ENCODE assay signal across 24 mouse cellular contexts in genomic region chr2:124125504-124125903, GRCm38 (mm10). TPM values are rescaled to one million over a fixed set of nuclear protein-coding genes. Genes with fewer than 3 reads are reported as not detected.
DNase-seq lines count a peak whose midpoint lies in the region; ATAC-seq lines count a peak whose summit lies in the region.
"Had no signal": no experiment of that assay in that cellular context is flagged by ENCODE, and none has a peak within 500 bp of the region (broad histone marks: within the 10 kb centered on the region; RNA-seq: fewer than 3 reads in every experiment).

No protein-coding gene starts in this region.

- H3K4me1 ChIP-seq in heart, embryonic 11.5 days (ENCODE audit: control insufficient read depth, insufficient read depth, low read length): peaks cover 12% of the 10 kb centered on the region; the same call in 1 of the 2 replicates
- peaks cover 0 to 15% of the 10 kb centered on the region in 2 experiments; a peak in 2 of 4 replicates for H3K4me1 ChIP-seq in heart, embryonic 14.5 days (ENCODE audit: control insufficient read depth in 2 of 2, insufficient read depth in 2 of 2, low read length in 2 of 2)
- peaks cover 13% of the 10 kb centered on the region for H3K4me1 ChIP-seq in heart, embryonic 12.5 days (replicated peaks)
- peaks cover 9% of the 10 kb centered on the region for H3K4me1 ChIP-seq in heart, embryonic 16.5 days (ENCODE audit: control insufficient read depth, insufficient read depth, low read length)
- H3K4me1 ChIP-seq: embryonic facial prominence, embryonic 13.5 days; embryonic facial prominence, embryonic 15.5 days; forebrain, embryonic 10.5 days; forebrain, embryonic 12.5 days had no signal

- 0 out of 2 replicates have a peak overlapping the region, but pooled peaks have one; percentile 6 for H3K27ac ChIP-seq in heart, embryonic 11.5 days (ENCODE audit: low read depth, low read length)
- peak overlapping the region in 1 of 2 experiments; percentile 41; a peak in 2 of 4 replicates for H3K27ac ChIP-seq in heart, embryonic 14.5 days (replicated peaks in 1 of 2; ENCODE audit: control insufficient read depth in 1 of 2, insufficient read depth in 1 of 2, low read depth in 2 of 2, low read length in 2 of 2)
- no peak overlapping the region for H3K27ac ChIP-seq in heart, embryonic 12.5 days (ENCODE audit: poor library complexity, severe bottlenecking)
- no peak overlapping the region for H3K27ac ChIP-seq in heart, embryonic 16.5 days (ENCODE audit: low read length)
- H3K27ac ChIP-seq: embryonic facial prominence, embryonic 13.5 days; embryonic facial prominence, embryonic 15.5 days; forebrain, embryonic 10.5 days; forebrain, embryonic 12.5 days had no signal

- no peaks in the 10 kb centered on the region for H3K27me3 ChIP-seq in heart, embryonic 11.5 days (ENCODE audit: control insufficient read depth, insufficient read depth, low read length)
- H3K27me3 ChIP-seq in heart, embryonic 14.5 days (ENCODE audit: control insufficient read depth, insufficient read depth, low read length): no peaks in the 10 kb centered on the region
- H3K27me3 ChIP-seq in heart, embryonic 12.5 days (replicated peaks): no peaks in the 10 kb centered on the region
- no peaks in the 10 kb centered on the region for H3K27me3 ChIP-seq in heart, embryonic 16.5 days (ENCODE audit: control insufficient read depth, insufficient read depth, low read length)
- H3K27me3 ChIP-seq: embryonic facial prominence, embryonic 13.5 days; embryonic facial prominence, embryonic 15.5 days; forebrain, embryonic 12.5 days had no signal

- H3K4me2 ChIP-seq in heart, embryonic 11.5 days: no peak overlapping the region
- peak overlapping the region; percentile 32 for H3K4me2 ChIP-seq in heart, embryonic 14.5 days (ENCODE audit: low read length)
- H3K4me2 ChIP-seq in heart, embryonic 12.5 days: no peak overlapping the region
- H3K4me2 ChIP-seq in heart, embryonic 16.5 days (ENCODE audit: low read depth, low read length): peak overlapping the region; percentile 41; the same call in 1 of the 2 replicates
- H3K4me2 ChIP-seq: embryonic facial prominence, embryonic 13.5 days; embryonic facial prominence, embryonic 15.5 days; forebrain, embryonic 12.5 days had no signal

- no peaks in the 10 kb centered on the region for H3K9me3 ChIP-seq in heart, embryonic 11.5 days (replicated peaks; ENCODE audit: control insufficient read depth, low read length)
- H3K9me3 ChIP-seq in heart, embryonic 14.5 days (ENCODE audit: control insufficient read depth, low read length): no peaks in the 10 kb centered on the region
- H3K9me3 ChIP-seq in heart, embryonic 12.5 days (replicated peaks): no peaks in the 10 kb centered on the region
- H3K9me3 ChIP-seq in heart, embryonic 16.5 days (replicated peaks; ENCODE audit: control insufficient read depth, low read length): no peaks in the 10 kb centered on the region
- H3K9me3 ChIP-seq: embryonic facial prominence, embryonic 13.5 days; embryonic facial prominence, embryonic 15.5 days; forebrain, embryonic 10.5 days; forebrain, embryonic 12.5 days had no signal

- 51% methylated on average over 7 of the region's 7 CpGs for WGBS in heart, embryonic 11.5 days (ENCODE audit: insufficient replicate concordance)
- 34% methylated on average over 7 of the region's 7 CpGs for WGBS in heart, embryonic 14.5 days
- WGBS in heart, embryonic 12.5 days: 46% methylated on average over 7 of the region's 7 CpGs
- WGBS in heart, embryonic 16.5 days: 54% methylated on average over 7 of the region's 7 CpGs

- H3K36me3 ChIP-seq in heart, embryonic 11.5 days (ENCODE audit: control insufficient read depth, insufficient read depth, low read length): no peaks in the 10 kb centered on the region
- no peaks in the 10 kb centered on the region for H3K36me3 ChIP-seq in heart, embryonic 14.5 days (ENCODE audit: control insufficient read depth, insufficient read depth, low read length)
- no peaks in the 10 kb centered on the region for H3K36me3 ChIP-seq in heart, embryonic 12.5 days
- H3K36me3 ChIP-seq in heart, embryonic 16.5 days (ENCODE audit: control insufficient read depth, insufficient read depth): no peaks in the 10 kb centered on the region
- H3K36me3 ChIP-seq: embryonic facial prominence, embryonic 13.5 days; embryonic facial prominence, embryonic 15.5 days; forebrain, embryonic 10.5 days; forebrain, embryonic 12.5 days had no signal

- no peak overlapping the region for H3K9ac ChIP-seq in heart, embryonic 11.5 days (ENCODE audit: low read depth, low read length)
- no peak overlapping the region for H3K9ac ChIP-seq in heart, embryonic 14.5 days (ENCODE audit: low read length)
- no peak overlapping the region for H3K9ac ChIP-seq in heart, embryonic 12.5 days
- no peak overlapping the region for H3K9ac ChIP-seq in heart, embryonic 16.5 days (ENCODE audit: low read length)
- H3K9ac ChIP-seq: embryonic facial prominence, embryonic 13.5 days; embryonic facial prominence, embryonic 15.5 days; forebrain, embryonic 12.5 days had no signal

- ATAC-seq in heart, embryonic 11.5 days (replicated peaks; ENCODE audit: insufficient number of reproducible peaks, low FRiP score, low TSS enrichment): no peak
- ATAC-seq in heart, embryonic 14.5 days (ENCODE audit: insufficient number of reproducible peaks, insufficient read depth, low FRiP score, low read depth): peak; percentile 62; the same call in 1 of the 2 replicates
- no peak for ATAC-seq in heart, embryonic 12.5 days (ENCODE audit: insufficient number of reproducible peaks, low FRiP score)
- ATAC-seq in heart, embryonic 16.5 days (replicated peaks; ENCODE audit: extremely low read depth, insufficient read depth, low FRiP score): peak; percentile 67
- ATAC-seq: forebrain, embryonic 14.5 days had no signal

- H3K4me3 ChIP-seq in heart, embryonic 11.5 days (ENCODE audit: low read depth, low read length): no peak overlapping the region
- H3K4me3 ChIP-seq in heart, embryonic 14.5 days (ENCODE audit: control insufficient read depth in 1 of 2, insufficient read depth in 1 of 2, low read depth in 1 of 2, low read length in 2 of 2): no peak overlapping the region
- no peak overlapping the region for H3K4me3 ChIP-seq in heart, embryonic 12.5 days
- H3K4me3 ChIP-seq in heart, embryonic 16.5 days (ENCODE audit: low read length): no peak overlapping the region
- H3K4me3 ChIP-seq: embryonic facial prominence, embryonic 13.5 days; embryonic facial prominence, embryonic 15.5 days; erythroblast, embryonic 14.5 days; forebrain, embryonic 10.5 days; forebrain, embryonic 12.5 days had no signal

- intact Hi-C loops in heart, postnatal 14 days (cut with DNase I): no loop called here

- DNase-seq in heart, adult 18-20 months: no peak
- no peak for DNase-seq in heart, postnatal 14 days
- DNase-seq: adrenal gland, adult 2 months; adrenal gland, postnatal 10 days; adrenal gland, postnatal 25 days; cerebellum, adult 11 months; cerebellum, adult 18-20 months; cerebellum, adult 8-10 months; cerebellum, adult 9-11 months; cerebellum, postnatal 14 days; cerebellum, postnatal 36 days; embryo, embryonic 11 days had no signal

RNA-seq across cellular contexts. Expression of gene Sema6d, which starts 35.7 kb away (rescaled TPM):
- 24.9 and 26.5 TPM in 2 replicates for polyA plus RNA-seq in heart, embryonic 11.5 days (2014; fragmentation: Nextera tagmentation; extraction: Ambion mirVana)
- total RNA-seq in heart, adult 18-20 months (2021): 10 to 100 TPM; 11.3 to 11.9 TPM
- 27.7 and 29.1 TPM in 2 replicates for polyA plus RNA-seq in heart, embryonic 14.5 days (2014; fragmentation: Nextera tagmentation; extraction: Ambion mirVana)
- polyA plus RNA-seq in heart, embryonic 12.5 days (2016; fragmentation: Nextera tagmentation; extraction: Ambion mirVana): 27.5 and 29.2 TPM in 2 replicates
- 17.8 and 19.8 TPM in 2 replicates for polyA plus RNA-seq in heart, embryonic 16.5 days (2015; fragmentation: Nextera tagmentation; extraction: Ambion mirVana)
- 10 to 100 TPM; 23.6 to 23.8 TPM for total RNA-seq in heart, postnatal 14 days (2021)
- total RNA-seq: common myeloid progenitor, adult 5-6 weeks; MEL had no signal

Comparison
In these comparisons a context has a peak if more than half of its experiments do, and no peak if none do; other contexts are left out.
1. ATAC-seq: peak in heart, embryonic 14.5 days (single experiment) and heart, embryonic 16.5 days (single experiment); none in heart, embryonic 11.5 days (single experiment) and heart, embryonic 12.5 days (single experiment).
2. H3K4me2 ChIP-seq: peak in heart, embryonic 14.5 days (single experiment) and heart, embryonic 16.5 days (single experiment); none in heart, embryonic 11.5 days (single experiment) and heart, embryonic 12.5 days (single experiment).